Mouse (Mus musculus): Measurements from ENCODE around the gene Arf5.

The Arf5 gene

DNA sequence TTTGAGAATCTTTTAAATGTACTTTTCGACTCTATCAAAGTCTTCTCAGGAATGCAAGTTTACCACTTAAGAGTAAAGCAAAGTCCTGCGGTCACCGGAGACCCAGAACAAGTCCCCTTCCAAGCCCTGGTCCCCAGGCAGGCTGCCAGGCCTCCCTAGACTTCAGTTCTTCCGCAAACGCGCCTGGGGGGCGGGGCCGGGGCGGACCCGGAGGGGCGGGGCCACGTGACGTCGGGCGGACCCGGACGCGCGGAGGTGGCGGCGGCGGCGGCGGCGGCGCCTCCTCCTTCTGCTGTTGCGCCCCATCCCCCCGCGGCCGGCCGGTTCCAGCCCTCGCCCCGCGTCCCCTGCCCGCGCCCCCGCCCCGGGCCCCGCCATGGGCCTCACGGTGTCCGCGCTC is at the start of gene Arf5:
TSS of gene Arf5 (plus strand) at position 248 of the 400 bp plus-strand sequence.
- DNase-seq (ENCODE audit: low spot score): peak; percentile 91

DNA sequence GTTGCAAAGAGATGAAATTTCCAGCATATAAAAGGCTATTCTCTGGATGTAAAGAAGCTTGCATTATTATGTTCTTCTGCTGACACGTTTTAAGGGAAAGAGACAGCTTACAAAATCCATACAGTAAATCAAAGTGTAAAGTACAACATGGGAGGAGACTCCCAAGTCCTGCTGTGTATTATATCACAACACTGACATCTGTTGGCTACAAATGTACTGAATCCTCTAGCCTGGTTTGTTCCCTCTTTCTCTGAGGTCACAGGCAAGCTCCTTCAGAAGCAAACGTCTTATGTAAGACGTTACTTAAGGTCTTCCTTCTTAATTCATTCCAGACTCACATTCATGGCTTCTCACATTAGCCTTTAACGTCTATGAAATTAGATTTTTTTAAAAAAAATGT is 41.4 kb upstream of the Arf5 start:
- DNase-seq (ENCODE audit: low spot score): peak; percentile 25

DNA sequence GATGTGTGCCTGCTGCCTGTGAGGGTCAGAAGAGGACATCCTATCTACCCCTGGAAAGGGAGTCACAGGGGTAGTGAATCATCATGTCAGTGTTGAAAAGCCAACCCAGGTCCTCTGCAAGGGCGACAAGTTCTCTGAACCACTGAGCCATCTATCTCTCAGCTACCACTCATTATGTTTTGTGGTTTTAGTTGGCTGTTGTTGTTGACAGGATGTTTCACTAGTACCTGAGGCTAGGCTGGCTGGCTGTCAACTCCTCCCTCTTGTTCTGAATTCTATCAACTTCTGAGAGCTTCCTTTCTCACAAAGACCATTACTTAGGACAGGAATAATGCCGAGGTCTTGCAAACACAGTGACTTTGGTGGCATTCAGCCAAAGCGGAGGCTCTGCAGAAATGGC is 38.2 kb upstream of the Arf5 start:
- no peak for DNase-seq (ENCODE audit: low spot score)

DNA sequence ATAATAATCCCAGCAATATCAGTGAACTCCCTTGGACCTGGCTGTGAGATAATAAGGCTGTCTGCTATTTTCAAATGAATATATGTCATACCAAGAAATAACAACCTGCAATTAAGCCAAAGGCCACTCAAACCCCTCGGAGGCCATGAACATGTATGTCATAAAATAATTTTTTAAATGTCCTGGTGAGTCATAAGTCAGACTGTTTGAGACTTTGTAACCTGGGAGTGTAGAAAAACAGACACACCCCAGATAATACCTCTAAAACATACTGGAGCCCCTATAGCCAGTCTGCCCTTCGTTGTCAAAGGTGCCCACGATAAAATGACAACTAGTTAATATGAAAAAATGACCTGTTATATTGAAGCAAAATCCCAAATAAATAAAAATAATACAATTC is 34.3 kb upstream of the Arf5 start:
- no peak for DNase-seq (ENCODE audit: low spot score)

DNA sequence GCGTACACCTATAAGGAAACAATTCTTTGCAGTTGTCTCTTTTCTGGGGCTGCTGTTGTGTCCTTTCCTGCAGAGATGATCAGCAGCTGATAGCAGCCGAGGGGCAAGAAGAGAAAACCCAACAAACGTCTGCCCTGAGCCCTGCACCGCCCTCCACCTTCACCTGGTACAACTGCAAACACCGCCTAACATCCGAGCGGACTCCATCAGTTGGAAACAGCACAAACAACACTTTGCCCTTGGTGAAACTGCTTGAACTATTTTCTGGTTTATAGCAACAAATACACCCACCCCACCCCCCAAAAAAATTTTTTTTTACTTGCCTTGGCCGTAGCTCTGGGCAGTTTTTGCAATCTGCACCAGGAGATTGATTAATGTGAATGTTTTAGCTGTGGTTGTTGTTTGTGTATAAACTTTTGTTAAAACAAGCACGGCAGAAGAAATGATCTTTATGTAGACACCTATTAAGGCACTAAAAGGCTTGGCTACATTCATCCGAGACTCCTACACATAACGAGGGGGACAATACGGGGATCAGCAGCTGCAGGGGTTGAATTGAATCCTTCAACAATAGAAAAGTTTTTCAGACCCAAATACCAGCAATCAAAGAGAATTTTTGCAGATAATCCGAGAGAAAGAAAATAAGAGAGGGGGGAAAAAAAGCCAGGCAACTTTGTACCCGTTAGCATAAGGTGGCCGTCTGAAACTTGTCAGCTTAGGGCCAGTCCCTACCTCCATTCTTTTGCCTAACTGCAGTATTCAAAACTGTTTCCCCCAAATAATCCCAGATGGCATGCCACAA is 27.1 kb upstream of the Arf5 start:
- DNase-seq (ENCODE audit: low spot score): no peak

DNA sequence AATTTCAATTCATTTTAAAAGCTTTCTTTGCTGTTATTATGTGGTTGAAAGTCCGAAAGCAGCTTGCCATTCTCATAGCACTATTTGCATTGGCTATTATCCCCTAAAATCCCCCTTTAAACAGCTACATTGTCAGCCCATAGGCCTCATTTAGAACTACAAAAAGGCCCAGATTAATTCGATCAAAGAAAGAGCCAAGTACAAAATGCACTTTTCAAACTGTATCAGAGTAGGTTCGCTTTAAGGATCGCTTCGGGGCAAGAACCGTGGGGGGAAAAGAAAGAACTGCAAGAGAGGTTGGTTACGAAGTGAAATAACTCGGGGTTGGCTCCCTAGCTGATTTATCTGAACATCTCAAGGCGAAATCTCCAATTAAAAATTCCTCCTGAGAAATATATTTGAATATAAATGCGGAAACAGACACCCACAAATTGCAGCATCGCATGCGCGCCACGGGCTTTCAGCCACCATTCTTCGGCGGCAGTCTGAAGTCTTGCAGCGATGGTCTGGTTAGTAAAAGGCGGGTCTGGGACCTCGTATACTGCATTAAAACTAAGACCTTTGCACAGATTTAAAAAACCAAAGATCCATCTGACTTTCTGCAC is 26.4 kb upstream of the Arf5 start:
- DNase-seq (ENCODE audit: low spot score): no peak

DNA sequence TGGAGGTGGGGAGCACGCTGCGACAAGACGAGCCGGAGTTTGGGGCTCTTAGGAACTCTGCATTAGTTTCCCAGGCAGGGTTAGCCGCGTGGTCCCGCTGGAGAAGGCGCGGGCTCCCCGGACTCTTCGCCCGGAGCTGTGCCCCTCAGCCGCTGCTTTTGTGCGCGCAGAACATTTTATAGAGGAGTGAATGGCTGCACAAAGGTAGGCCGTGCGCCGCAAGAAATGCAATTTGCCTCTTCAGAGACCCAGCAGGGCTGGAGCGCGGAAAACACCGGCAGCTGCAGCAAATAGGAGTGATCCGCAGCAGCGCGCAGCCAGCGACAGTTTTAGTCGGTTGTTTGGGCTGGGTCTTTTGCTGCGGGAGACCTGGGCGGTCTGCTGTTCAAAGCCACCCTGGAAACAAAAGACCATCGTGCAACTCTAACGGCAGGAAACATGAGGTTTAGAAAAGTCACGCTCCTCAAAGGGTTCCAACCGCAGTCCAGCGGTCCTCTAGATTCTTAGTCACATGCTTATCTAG is 25.6 kb upstream of the Arf5 start, which contains the start of gene Zfp800:
TSS of gene Zfp800 (minus strand) at position 325 of the 523 bp plus-strand sequence.
- no peak for DNase-seq (ENCODE audit: low spot score)

DNA sequence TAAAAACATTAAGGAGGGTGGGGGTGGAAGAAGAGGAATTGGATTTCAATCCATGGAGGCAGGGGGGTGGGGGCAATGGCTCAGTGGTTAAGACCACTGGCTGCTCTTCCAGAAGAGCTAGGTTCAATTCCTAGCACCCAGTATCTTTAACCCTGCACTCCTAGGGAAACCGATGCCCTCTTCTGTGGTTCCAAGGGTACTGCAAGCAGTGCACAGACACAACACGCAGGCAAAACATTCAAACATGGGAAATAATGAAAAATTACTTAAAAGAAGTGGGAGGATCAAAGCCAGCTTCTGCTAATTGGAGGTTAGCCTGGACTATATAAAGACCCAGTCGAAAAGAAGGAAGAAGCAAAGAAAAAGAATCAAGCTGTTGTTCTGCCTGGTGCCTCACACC is 24.6 kb upstream of the Arf5 start:
- DNase-seq (ENCODE audit: low spot score): no peak

DNA sequence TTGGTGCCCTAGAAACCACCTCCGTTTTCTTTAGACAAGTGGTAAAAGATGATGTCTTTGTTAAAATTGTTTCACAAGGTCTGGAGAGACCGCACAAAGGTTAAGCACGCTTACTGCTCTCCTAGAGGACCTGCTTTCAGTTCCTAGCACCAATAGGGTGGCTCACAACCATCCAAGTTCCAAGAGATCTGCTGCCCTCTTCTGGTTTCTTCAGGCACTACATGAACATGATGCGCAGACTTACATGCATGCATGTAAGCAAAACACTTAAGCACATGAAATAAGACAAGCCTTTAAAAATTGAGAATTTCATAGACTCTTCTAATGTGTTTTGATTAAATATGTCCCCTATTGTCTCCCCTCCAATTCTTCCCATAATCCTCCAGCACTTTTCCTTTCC is 23.6 kb upstream of the Arf5 start:
- no peak for DNase-seq (ENCODE audit: low spot score)

DNA sequence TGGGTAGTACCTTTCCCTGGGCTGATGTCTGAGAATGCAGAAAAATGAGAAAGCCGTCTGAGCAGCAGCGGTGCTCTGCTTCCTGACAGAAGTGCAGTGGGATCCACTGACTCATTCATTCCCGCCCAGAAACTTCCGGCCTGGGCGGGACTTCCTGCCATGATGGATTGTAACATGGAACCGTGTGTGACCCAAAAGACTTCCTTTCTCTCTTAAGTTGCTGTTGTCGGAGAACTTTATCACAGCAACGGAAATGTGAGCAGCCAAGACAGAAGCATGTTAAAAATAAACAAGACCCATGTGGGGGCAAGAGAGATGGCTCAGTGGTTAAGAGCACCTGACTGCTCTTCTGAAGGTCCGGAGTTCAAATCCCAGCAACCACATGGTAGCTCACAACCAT is 13.3 kb upstream of the Arf5 start:
- no peak for DNase-seq (ENCODE audit: low spot score)

DNA sequence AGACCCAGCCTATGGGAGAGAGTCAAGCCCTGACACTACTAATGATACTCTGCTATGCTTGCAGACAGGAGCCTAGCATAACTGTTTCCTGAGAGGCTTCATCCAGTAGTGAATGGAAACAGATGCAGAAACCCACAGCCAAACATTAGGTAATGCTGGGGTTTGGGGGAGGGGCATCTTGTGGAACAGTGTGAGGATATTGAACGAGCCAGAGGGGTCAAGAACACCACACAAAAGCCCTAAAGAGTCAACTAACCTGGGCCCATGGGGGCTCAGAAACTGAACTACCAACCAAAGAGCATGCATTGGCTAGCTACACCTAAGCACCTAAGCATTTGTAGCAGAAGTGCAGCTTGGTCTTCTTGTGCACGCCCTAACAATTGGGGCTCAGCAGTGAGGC is 12.1 kb upstream of the Arf5 start:
- DNase-seq (ENCODE audit: low spot score): no peak

DNA sequence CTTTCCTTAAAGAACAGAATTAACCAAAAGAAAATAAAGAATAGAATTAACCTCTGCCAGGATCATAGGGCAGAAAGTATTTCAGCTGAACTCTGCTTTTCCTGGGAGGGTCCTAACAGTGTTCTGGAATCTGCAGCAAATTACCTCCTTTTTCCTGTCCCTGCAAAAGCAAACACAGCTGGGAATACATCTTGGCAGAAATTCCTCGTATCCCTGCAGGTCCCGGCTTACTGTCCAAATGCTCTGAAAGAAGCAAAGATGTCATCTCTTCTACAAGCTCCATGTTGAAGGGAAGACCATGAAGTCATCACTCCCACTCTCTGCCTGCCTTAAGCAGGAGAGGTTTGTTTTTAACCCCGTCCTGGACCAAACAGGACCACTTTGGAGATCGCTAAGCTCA is 6.4 kb upstream of the Arf5 start:
- DNase-seq (ENCODE audit: low spot score): no peak

DNA sequence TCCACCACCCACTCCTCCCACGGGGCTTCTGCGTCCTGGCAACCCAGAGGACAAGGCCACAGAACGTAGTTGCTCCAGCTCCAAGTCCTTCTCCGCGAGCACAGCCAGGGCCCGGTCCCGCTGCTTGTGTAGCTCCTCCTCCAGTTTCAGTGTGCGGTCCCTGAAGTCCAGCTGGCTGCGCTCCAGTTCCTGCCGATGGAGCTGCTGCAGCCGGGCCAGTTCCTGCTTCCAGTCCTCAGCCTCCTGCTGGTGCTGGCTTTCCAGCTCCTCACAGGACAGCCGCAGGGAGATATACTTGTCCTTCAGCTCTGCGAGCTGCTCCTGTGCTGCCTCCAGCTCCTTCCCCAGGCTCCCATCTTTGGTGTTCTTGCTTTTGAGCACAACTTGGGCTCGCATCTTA is 4.9 kb upstream of the Arf5 start:
- DNase-seq (ENCODE audit: low spot score): peak; percentile 73

DNA sequence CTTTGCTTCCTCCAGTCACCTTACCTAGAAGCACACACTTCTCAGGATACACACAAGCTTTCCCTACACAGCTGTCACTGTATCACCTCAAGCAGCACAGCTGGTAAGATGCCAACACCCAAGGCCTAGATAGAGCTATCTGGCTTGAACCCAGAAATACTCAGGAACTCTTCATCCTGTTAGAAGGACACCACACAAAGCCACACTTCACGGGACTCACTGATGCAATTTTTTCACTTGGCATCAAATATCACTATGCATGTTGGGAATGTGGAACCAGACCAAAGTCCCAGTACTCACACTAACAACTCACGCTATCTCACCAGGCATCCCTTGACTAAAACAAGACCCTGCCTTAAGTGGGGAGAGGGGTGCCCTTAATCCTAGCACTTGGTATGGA is 3.7 kb upstream of the Arf5 start:
- no peak for DNase-seq (ENCODE audit: low spot score)

DNA sequence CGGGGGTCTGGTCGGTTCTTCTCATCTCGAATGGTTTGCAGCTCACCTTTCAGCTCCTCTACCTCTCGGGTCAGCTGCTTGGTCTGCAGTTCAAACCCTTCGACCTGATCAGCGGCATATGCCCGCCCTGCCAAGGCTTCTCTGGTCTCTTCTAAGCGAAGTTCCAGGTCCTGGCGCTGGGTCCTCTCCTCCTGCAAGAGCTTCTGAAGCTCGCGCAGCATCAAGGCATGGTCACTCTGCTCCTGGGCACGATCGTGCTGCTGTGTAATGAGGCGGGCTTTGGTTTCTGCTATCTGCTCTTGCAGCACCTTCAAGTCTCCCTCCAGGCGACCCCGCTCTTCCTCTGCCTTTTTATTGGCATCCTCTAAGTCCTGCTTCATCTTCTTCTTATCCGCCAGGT is 3.0 kb upstream of the Arf5 start:
- DNase-seq (ENCODE audit: low spot score): no peak

DNA sequence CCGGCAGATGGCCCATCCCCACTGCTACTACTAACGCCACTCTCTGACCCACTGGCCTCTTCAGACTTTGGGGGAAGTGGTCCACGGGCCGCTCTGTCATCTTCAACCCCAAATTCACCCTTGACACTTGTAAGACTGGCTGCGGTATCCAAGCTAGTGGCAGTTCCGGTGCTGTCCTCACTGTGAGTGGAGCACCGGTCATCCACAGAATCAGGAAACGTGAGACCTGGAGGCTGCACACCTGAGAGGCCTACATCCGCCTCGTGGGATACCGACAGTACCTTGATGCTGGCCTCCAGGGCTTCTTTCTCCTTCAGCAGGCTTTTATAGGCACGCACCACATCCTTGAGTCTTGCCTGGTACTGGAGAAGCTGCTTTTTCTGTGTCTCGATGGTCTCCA is 2.5 kb upstream of the Arf5 start:
- DNase-seq (ENCODE audit: low spot score): no peak

DNA sequence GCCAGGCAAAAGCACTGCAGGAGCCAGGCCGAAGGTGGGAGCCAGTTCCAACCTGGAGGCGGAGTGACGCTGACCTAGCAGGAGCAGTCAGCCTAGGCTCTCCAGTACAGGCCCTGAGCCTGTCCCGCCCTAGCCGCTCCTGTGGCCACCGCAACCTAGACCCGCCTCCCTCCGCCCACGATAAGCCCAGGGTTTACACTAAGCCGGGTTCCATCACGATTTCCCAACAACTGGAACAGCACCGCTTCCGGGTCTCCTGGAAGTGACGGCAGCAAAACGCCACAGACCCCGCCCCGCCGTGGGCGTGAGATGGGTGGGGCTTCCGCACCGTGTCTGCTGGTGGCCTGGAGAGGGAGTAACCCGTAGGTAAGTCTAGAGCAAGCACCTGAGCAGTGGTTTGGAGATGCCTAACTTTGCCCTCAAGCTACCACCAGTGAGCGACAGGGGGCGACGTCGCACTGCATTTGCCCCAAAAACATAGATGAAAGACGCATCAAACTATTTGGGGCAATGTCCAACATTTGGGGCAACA is 1.8 kb upstream of the Arf5 start:
- peak; percentile 94 for DNase-seq (ENCODE audit: low spot score)

DNA sequence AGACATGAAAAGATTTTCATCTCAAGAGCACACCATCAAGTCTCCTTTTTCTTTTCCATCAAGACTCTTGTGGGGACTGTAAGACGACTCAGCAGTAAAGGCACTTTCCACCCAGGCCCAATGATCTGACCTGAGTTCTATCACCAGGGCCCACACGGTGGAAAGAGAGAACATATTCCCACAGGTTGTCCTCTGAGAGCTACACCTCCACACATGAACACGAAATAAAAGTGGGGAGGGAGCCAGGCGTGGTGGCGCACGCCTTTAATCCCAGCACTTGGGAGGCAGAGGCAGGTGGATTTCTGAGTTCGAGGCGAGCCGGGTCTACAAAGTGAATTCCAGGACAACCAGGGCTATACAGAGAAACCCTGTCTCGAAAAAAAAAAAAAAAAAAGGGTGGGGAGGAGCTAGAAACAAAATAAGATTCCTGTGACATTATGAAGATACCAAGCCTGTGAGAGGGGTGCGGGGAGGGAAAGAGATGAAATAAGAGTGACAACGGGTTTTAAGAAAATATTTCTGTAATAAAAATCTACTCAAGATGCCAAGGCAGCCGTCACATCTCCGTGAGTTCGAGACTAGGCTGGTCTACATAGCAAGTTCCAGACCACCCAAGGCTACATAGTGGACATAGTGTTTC is 589 bp upstream of the Arf5 start:
- DNase-seq (ENCODE audit: low spot score): no peak

DNA sequence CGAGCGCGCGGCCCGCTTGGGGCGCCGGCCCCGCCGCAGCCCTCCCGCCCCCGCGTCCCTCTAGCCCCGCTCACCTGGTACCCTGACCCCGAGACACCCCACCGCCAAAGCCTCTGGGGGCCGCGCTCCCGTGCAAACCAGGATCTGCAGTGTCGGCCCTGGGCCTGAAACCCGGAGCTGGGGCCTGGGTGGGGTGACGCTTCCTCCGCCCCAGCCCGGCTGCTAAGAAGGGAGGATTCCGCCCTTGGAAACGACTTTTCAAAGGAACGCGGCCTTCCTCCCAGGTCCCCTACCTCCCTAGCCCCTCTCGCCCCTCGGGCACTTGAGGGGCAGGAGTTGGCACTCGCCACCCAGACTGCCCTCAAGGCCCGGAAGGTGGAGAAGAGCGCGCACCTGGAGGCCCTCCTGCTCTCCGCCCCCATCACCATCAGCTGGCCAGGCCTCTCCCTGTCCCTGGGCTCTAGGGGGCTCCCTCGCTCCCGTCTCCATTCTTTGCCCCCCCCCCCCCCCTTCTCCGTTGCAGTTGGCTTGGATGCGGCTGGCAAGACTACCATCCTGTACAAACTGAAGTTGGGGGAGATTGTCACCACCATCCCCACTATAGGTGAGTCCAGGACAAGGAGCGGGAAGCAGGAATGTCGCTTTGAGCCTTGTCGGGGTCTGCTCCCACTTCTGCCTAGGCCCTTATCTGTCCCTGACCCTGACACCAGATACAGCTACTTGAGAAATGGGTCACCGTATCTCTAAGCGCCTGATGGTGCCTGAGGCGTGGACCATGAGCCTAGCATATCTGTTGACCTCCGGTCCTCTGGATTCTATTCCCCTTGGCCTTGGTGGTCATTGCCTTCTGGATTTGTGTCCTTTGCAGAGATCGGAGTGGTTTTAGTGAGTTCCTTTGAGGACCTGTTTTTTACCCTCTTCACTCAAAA is 671 bp downstream of the Arf5 start:
- DNase-seq (ENCODE audit: low spot score): peak; percentile 63

DNA sequence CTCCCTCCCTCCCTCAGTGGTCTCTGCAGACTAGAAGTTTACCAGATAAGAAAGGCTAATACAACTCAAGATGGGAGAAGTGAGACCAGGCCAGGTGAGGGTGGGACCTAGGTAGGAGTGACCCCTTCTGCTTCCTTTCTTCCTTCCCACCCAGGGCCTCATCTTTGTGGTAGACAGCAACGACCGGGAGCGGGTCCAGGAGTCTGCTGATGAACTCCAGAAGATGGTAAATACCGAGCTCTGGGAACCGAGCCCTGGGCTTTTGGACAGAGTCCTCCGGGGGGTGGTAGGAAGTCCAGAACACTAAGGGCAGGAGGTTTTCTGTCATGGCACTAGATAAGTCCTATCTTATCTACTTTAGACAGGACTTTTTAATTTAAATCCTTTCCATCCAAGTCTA is 1.7 kb downstream of the Arf5 start:
- DNase-seq (ENCODE audit: low spot score): no peak

DNA sequence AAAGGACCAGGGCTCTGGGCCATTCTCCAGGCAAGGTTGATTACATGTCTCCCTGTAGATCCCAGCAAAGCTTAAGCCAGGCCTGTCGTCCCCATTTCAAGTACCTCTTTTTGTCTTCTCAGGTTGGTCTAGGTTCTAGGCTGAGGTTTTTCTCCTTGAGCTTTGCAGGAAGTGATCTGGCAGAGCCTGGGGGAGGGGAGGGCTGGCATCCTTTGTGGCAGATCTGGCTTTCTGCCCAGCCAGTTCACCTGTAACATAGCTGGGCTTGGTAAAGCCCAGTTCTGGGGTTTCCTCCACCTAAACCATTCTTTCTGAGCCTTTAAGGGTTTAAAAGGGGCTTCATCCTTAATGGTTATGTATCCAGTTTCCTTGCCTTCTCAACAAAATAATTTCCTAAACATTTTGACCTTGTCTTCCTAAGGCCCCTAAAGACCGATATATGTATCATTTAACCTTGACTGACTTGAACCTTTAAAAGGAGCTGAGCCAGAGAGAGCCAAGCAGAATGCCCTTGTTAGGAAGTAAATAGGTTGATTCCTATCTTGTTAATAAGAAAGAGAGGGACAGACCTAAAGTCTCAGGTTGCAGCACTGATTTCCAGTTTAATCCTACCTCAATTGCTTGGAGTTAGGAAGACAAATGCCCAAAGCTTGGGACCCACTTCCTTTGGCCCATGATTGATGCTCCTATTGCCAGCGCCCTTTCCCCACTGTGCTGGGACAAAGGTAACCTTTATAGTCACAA is 3.9 kb downstream of the Arf5 start, which contains the start of gene Fscn3:
TSS of gene Fscn3 (plus strand) at position 694 of the 744 bp plus-strand sequence.
- DNase-seq (ENCODE audit: low spot score): no peak

All from MN1 (cell line).